34 mouse cellular contexts compared by ENCODE assay signal in the genomic region with DNA sequence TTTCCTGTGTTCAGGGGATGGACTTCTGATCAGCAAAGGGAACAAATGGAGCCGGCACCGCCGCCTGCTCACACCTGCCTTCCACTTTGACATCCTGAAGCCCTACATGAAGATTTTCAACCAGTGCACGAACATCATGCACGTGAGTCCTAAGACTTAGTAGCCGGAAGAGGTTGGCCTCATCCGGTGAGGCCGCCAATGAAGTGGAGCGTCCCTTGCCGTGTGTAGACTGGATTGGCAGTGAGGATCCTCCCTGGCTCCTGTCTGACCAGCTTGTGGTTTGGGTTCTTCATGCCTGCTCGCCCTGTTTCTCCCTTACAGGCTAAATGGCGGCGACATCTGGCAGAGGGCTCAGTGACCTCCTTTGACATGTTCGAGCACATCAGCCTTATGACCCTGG. TPM values are rescaled to one million over a fixed set of nuclear protein-coding genes. Genes with fewer than 3 reads are reported as not detected.
DNase-seq lines count a peak whose midpoint lies in the region; ATAC-seq and TF ChIP-seq lines count a peak whose summit lies in the region.
"Had no signal": no experiment of that assay in that cellular context is flagged by ENCODE, and none has a peak within 500 bp of the region (broad histone marks: within the 10 kb centered on the region; RNA-seq: fewer than 3 reads in every experiment).

No protein-coding gene starts in this region.

- peaks cover 10% of the 10 kb centered on the region; the same call in 1 of the 2 replicates for H3K27me3 ChIP-seq in intestine, embryonic 15.5 days (replicated peaks)
- peaks cover 2% of the 10 kb centered on the region; the same call in 1 of the 2 replicates for H3K27me3 ChIP-seq in intestine, postnatal 0 days (replicated peaks; ENCODE audit: control insufficient read depth, insufficient read depth, low read length)
- no peaks in the 10 kb centered on the region for H3K27me3 ChIP-seq in stomach, embryonic 16.5 days (ENCODE audit: control insufficient read depth, insufficient read depth, low read length)
- H3K27me3 ChIP-seq in stomach, postnatal 0 days (ENCODE audit: control insufficient read depth, insufficient read depth, low read length), result no peaks in the 10 kb centered on the region
- H3K27me3 ChIP-seq in limb, embryonic 10.5 days (ENCODE audit: low read depth, poor library complexity, severe bottlenecking), result peaks cover 46% of the 10 kb centered on the region
- H3K27me3 ChIP-seq: forebrain, embryonic 15.5 days had no signal

- no peak overlapping the region for H3K9ac ChIP-seq in intestine, embryonic 15.5 days
- no peak overlapping the region for H3K9ac ChIP-seq in intestine, postnatal 0 days (ENCODE audit: low read depth, low read length)
- H3K9ac ChIP-seq in stomach, embryonic 16.5 days (ENCODE audit: low read length), result no peak overlapping the region
- no peak overlapping the region for H3K9ac ChIP-seq in stomach, postnatal 0 days (ENCODE audit: low read length)
- H3K9ac ChIP-seq in ES-E14 (ENCODE audit: insufficient read depth, low read depth, low read length, poor library complexity, severe bottlenecking), result peak overlapping the region; percentile 44; the same call in 1 of the 2 replicates
- H3K9ac ChIP-seq: embryonic facial prominence, embryonic 13.5 days; forebrain, embryonic 12.5 days; forebrain, embryonic 15.5 days; heart, embryonic 12.5 days; heart, embryonic 15.5 days; hindbrain, embryonic 14.5 days had no signal

- ATAC-seq in intestine, embryonic 15.5 days, result 0 out of 2 replicates have a peak, but pooled peaks have one; percentile 8
- ATAC-seq in intestine, postnatal 0 days, result no peak
- ATAC-seq in stomach, embryonic 16.5 days (ENCODE audit: insufficient read depth, low FRiP score), result peak; percentile 25; the same call in 1 of the 2 replicates
- no peak for ATAC-seq in stomach, postnatal 0 days (ENCODE audit: low FRiP score, low TSS enrichment)
- no peak for ATAC-seq in CD4-positive, CD25-positive, alpha-beta regulatory T cell, adult 4 months
- ATAC-seq: activated CD4-positive, CD25-positive, alpha-beta regulatory T cell, adult 4 months; forebrain, embryonic 15.5 days; hindbrain, postnatal 0 days; inflammation-experienced regulatory T-cells, adult 6 months; Patski had no signal

- no peaks in the 10 kb centered on the region for H3K36me3 ChIP-seq in intestine, embryonic 15.5 days
- H3K36me3 ChIP-seq in intestine, postnatal 0 days (ENCODE audit: control insufficient read depth, insufficient read depth), result no peaks in the 10 kb centered on the region
- H3K36me3 ChIP-seq in stomach, embryonic 16.5 days (ENCODE audit: control insufficient read depth, insufficient read depth, low read length), result no peaks in the 10 kb centered on the region
- no peaks in the 10 kb centered on the region for H3K36me3 ChIP-seq in stomach, postnatal 0 days (ENCODE audit: control insufficient read depth, insufficient read depth, low read length)
- H3K36me3 ChIP-seq in ES-E14 (ENCODE audit: control insufficient read depth, insufficient read depth, low read length, poor library complexity, severe bottlenecking), result no peaks in the 10 kb centered on the region
- H3K36me3 ChIP-seq in limb, embryonic 10.5 days, result no peaks in the 10 kb centered on the region
- H3K36me3 ChIP-seq: embryonic facial prominence, embryonic 10.5 days; embryonic facial prominence, embryonic 13.5 days; forebrain, embryonic 12.5 days; forebrain, embryonic 15.5 days; heart, embryonic 12.5 days; heart, embryonic 15.5 days had no signal

- TF ChIP-seq CTCF in intestine, postnatal 0 days (IDR thresholded peaks at IDR 0.05; ENCODE audit: low read depth), result no peak
- TF ChIP-seq CTCF in stomach, postnatal 0 days (IDR thresholded peaks at IDR 0.05; ENCODE audit: low read depth), result no peak

- in situ Hi-C loops in ES-E14 (cut with MboI; ENCODE audit: low sequenced_read_pairs in 2 of 2, unreplicated experiment in 2 of 2), result no loop called here

- no peak overlapping the region for H3K4me3 ChIP-seq in intestine, embryonic 15.5 days (replicated peaks)
- no peak overlapping the region for H3K4me3 ChIP-seq in intestine, postnatal 0 days (ENCODE audit: low read depth, low read length)
- no peak overlapping the region for H3K4me3 ChIP-seq in stomach, embryonic 16.5 days (replicated peaks; ENCODE audit: low read length)
- H3K4me3 ChIP-seq in stomach, postnatal 0 days (ENCODE audit: low read depth, low read length), result no peak overlapping the region
- H3K4me3 ChIP-seq in ES-E14 (ENCODE audit: insufficient read depth in 1 of 2, low read depth in 1 of 2, low read length in 2 of 2, poor library complexity in 1 of 2, severe bottlenecking in 1 of 2), result peak overlapping the region; percentile 14 to 53; a peak in 3 of 4 replicates
- H3K4me3 ChIP-seq in limb, embryonic 10.5 days, result no peak overlapping the region
- H3K4me3 ChIP-seq: embryonic facial prominence, embryonic 10.5 days; embryonic facial prominence, embryonic 13.5 days; erythroblast, embryonic 14.5 days; forebrain, embryonic 12.5 days; forebrain, embryonic 15.5 days; heart, embryonic 12.5 days; heart, embryonic 15.5 days had no signal

- 0 out of 2 replicates have a peak, but pooled peaks cover 3% of the 10 kb centered on the region for H3K4me1 ChIP-seq in intestine, embryonic 15.5 days (replicated peaks)
- no peaks in the 10 kb centered on the region for H3K4me1 ChIP-seq in intestine, postnatal 0 days (replicated peaks; ENCODE audit: control insufficient read depth, insufficient read depth, low read length)
- 0 out of 2 replicates have a peak, but pooled peaks cover 3% of the 10 kb centered on the region for H3K4me1 ChIP-seq in stomach, embryonic 16.5 days (ENCODE audit: control insufficient read depth, insufficient read depth, low read length)
- no peaks in the 10 kb centered on the region for H3K4me1 ChIP-seq in stomach, postnatal 0 days (replicated peaks; ENCODE audit: control insufficient read depth, insufficient read depth)
- peaks cover 4 to 9% of the 10 kb centered on the region in 2 experiments; a peak in 2 of 4 replicates for H3K4me1 ChIP-seq in ES-E14 (ENCODE audit: control insufficient read depth in 2 of 2, insufficient read depth in 2 of 2, low read length in 2 of 2, poor library complexity in 1 of 2)
- peaks cover 4% of the 10 kb centered on the region; the same call in 1 of the 2 replicates for H3K4me1 ChIP-seq in limb, embryonic 10.5 days
- H3K4me1 ChIP-seq: heart, embryonic 12.5 days had no signal

- no peak for DNase-seq in stomach, postnatal 0 days (ENCODE audit: low spot score)
- no peak for DNase-seq in ES-E14 (ENCODE audit: low read depth, low spot score)
- no peak for DNase-seq in limb, embryonic 10.5 days (ENCODE audit: low spot score)
- DNase-seq: adrenal gland, adult 8-10 months; adrenal gland, postnatal 36 days; B cell, adult 2 months; cerebellum, adult 18-20 months; cerebellum, postnatal 10 days; cerebellum, postnatal 36 days; embryo, embryonic 11 days; gastrocnemius, postnatal 25 days; heart, adult 18-20 months; heart, postnatal 10 days; heart, postnatal 36 days; kidney, adult 11 months had no signal

- 78% methylated on average over 14 of the region's 14 CpGs for WGBS in intestine, embryonic 15.5 days
- 80% methylated on average over 14 of the region's 14 CpGs for WGBS in intestine, postnatal 0 days
- 76% methylated on average over 14 of the region's 14 CpGs for WGBS in stomach, embryonic 16.5 days
- WGBS in stomach, postnatal 0 days, result 67% methylated on average over 14 of the region's 14 CpGs
- WGBS in limb, embryonic 10.5 days, result 77% methylated on average over 14 of the region's 14 CpGs

- no peaks in the 10 kb centered on the region for H3K9me3 ChIP-seq in intestine, embryonic 15.5 days
- no peaks in the 10 kb centered on the region for H3K9me3 ChIP-seq in intestine, postnatal 0 days (ENCODE audit: control insufficient read depth)
- H3K9me3 ChIP-seq in stomach, embryonic 16.5 days (replicated peaks; ENCODE audit: control insufficient read depth, low read length), result no peaks in the 10 kb centered on the region
- H3K9me3 ChIP-seq in stomach, postnatal 0 days (ENCODE audit: control insufficient read depth, low read length), result no peaks in the 10 kb centered on the region
- no peaks in the 10 kb centered on the region for H3K9me3 ChIP-seq in ES-E14 (ENCODE audit: control insufficient read depth, insufficient read depth, low read depth, low read length)
- no peaks in the 10 kb centered on the region for H3K9me3 ChIP-seq in limb, embryonic 10.5 days (replicated peaks)
- H3K9me3 ChIP-seq: embryonic facial prominence, embryonic 10.5 days; embryonic facial prominence, embryonic 13.5 days; forebrain, embryonic 12.5 days; forebrain, embryonic 15.5 days; heart, embryonic 12.5 days; heart, embryonic 15.5 days had no signal

- no peak overlapping the region for H3K4me2 ChIP-seq in intestine, embryonic 15.5 days (replicated peaks)
- H3K4me2 ChIP-seq in intestine, postnatal 0 days (replicated peaks; ENCODE audit: low read depth), result no peak overlapping the region
- no peak overlapping the region for H3K4me2 ChIP-seq in stomach, embryonic 16.5 days (ENCODE audit: low read depth, low read length)
- H3K4me2 ChIP-seq in stomach, postnatal 0 days (replicated peaks; ENCODE audit: low read depth), result no peak overlapping the region
- H3K4me2 ChIP-seq: embryonic facial prominence, embryonic 13.5 days; forebrain, embryonic 12.5 days; forebrain, embryonic 15.5 days; heart, embryonic 12.5 days; heart, embryonic 15.5 days; hindbrain, embryonic 14.5 days had no signal

- TF ChIP-seq EP300 in stomach, postnatal 0 days (optimal IDR thresholded peaks at IDR 0.05), result no peak

- no peak overlapping the region for H3K27ac ChIP-seq in intestine, embryonic 15.5 days
- no peak overlapping the region for H3K27ac ChIP-seq in intestine, postnatal 0 days (ENCODE audit: low read depth, low read length)
- no peak overlapping the region for H3K27ac ChIP-seq in stomach, embryonic 16.5 days (ENCODE audit: low read length)
- no peak overlapping the region for H3K27ac ChIP-seq in stomach, postnatal 0 days (replicated peaks)
- no peak overlapping the region for H3K27ac ChIP-seq in ES-E14 (ENCODE audit: insufficient read depth, low read depth, low read length, poor library complexity, severe bottlenecking)
- no peak overlapping the region for H3K27ac ChIP-seq in limb, embryonic 10.5 days
- H3K27ac ChIP-seq: embryonic facial prominence, embryonic 10.5 days; embryonic facial prominence, embryonic 13.5 days; forebrain, embryonic 12.5 days; forebrain, embryonic 15.5 days; heart, embryonic 15.5 days; hindbrain, embryonic 14.5 days; hindbrain, postnatal 0 days had no signal

RNA-seq across cellular contexts. Expression of a gene that starts 24.1 kb away (rescaled TPM):
- 4.8 and 5.5 TPM in 2 replicates for polyA plus RNA-seq in intestine, embryonic 15.5 days (2015; fragmentation: Nextera tagmentation; extraction: Ambion mirVana)
- 1.9 and 2.7 TPM in 2 replicates for polyA plus RNA-seq in intestine, postnatal 0 days (2015; fragmentation: Nextera tagmentation; extraction: Ambion mirVana)
- 7.2 and 7.5 TPM in 2 replicates for polyA plus RNA-seq in stomach, embryonic 16.5 days (2015; fragmentation: Nextera tagmentation; extraction: Ambion mirVana)
- 3.5 and 3.8 TPM in 2 replicates for polyA plus RNA-seq in stomach, postnatal 0 days (2015; fragmentation: Nextera tagmentation; extraction: Ambion mirVana)
- 7.2 and 13.7 TPM in 2 replicates for total RNA-seq in ES-E14 (2012; rRNA removed)
- polyA plus RNA-seq in limb, embryonic 10.5 days (2016; fragmentation: Nextera tagmentation; extraction: Ambion mirVana), result 5.6 and 9.2 TPM in 2 replicates
- 10 to 100 TPM; 11.0 to 13.1 TPM for polyA plus RNA-seq in CD4-positive, CD25-positive, alpha-beta regulatory T cell, adult 4 months (2017; shearing (Covaris generic))
- polyA plus RNA-seq: erythroblast, embryonic 14.5 days had no signal

RNA-seq across cellular contexts. Expression of a gene that starts 29.2 kb away (rescaled TPM):
- polyA plus RNA-seq in intestine, embryonic 15.5 days (2015; fragmentation: Nextera tagmentation; extraction: Ambion mirVana), result 0.29 and 0.35 TPM in 2 replicates
- polyA plus RNA-seq in intestine, postnatal 0 days (2015; fragmentation: Nextera tagmentation; extraction: Ambion mirVana), result 0.46 and 0.59 TPM in 2 replicates
- 26.2 and 42.6 TPM in 2 replicates for polyA plus RNA-seq in stomach, embryonic 16.5 days (2015; fragmentation: Nextera tagmentation; extraction: Ambion mirVana)
- 56.5 and 57.9 TPM in 2 replicates for polyA plus RNA-seq in stomach, postnatal 0 days (2015; fragmentation: Nextera tagmentation; extraction: Ambion mirVana)
- 2.8 and 4.8 TPM in 2 replicates for total RNA-seq in ES-E14 (2012; rRNA removed)
- not detected in 2 replicates for polyA plus RNA-seq in limb, embryonic 10.5 days (2016; fragmentation: Nextera tagmentation; extraction: Ambion mirVana)
- polyA plus RNA-seq in CD4-positive, CD25-positive, alpha-beta regulatory T cell, adult 4 months (2017; shearing (Covaris generic)), result 1 to 10 TPM in 1 of 2 experiments, under 1 TPM in 1; 0.58 to 1.2 TPM
- total RNA-seq: adrenal gland, adult 8-10 months; adrenal gland, postnatal 36 days; heart, adult 18-20 months; heart, postnatal 36 days had no signal
- polyA plus RNA-seq: cortical plate, adult 2 months; hindbrain, embryonic 11.5 days; Patski had no signal

RNA-seq across cellular contexts. Expression of a gene that starts 54.6 kb away (rescaled TPM):
- 30.1 and 33.9 TPM in 2 replicates for polyA plus RNA-seq in intestine, embryonic 15.5 days (2015; fragmentation: Nextera tagmentation; extraction: Ambion mirVana)
- polyA plus RNA-seq in intestine, postnatal 0 days (2015; fragmentation: Nextera tagmentation; extraction: Ambion mirVana), result 95.4 and 102 TPM in 2 replicates
- polyA plus RNA-seq in stomach, embryonic 16.5 days (2015; fragmentation: Nextera tagmentation; extraction: Ambion mirVana), result 26.4 and 28.7 TPM in 2 replicates
- 18.3 and 18.6 TPM in 2 replicates for polyA plus RNA-seq in stomach, postnatal 0 days (2015; fragmentation: Nextera tagmentation; extraction: Ambion mirVana)
- 20.8 and 44.2 TPM in 2 replicates for total RNA-seq in ES-E14 (2012; rRNA removed)
- polyA plus RNA-seq in limb, embryonic 10.5 days (2016; fragmentation: Nextera tagmentation; extraction: Ambion mirVana), result 13.4 and 19.2 TPM in 2 replicates
- polyA plus RNA-seq in CD4-positive, CD25-positive, alpha-beta regulatory T cell, adult 4 months (2017; shearing (Covaris generic)), result 10 to 100 TPM in 1 of 2 experiments, 1 to 10 TPM in 1; 7.3 to 21.3 TPM

RNA-seq across cellular contexts. Expression of a gene that starts 57.8 kb away (rescaled TPM):
- polyA plus RNA-seq in intestine, embryonic 15.5 days (2015; fragmentation: Nextera tagmentation; extraction: Ambion mirVana), result 0.28 and 0.40 TPM in 2 replicates
- 0.14 and 0.17 TPM in 2 replicates for polyA plus RNA-seq in intestine, postnatal 0 days (2015; fragmentation: Nextera tagmentation; extraction: Ambion mirVana)
- polyA plus RNA-seq in stomach, embryonic 16.5 days (2015; fragmentation: Nextera tagmentation; extraction: Ambion mirVana), result 0.39 and 0.84 TPM in 2 replicates
- 0.10 and 0.16 TPM in 2 replicates for polyA plus RNA-seq in stomach, postnatal 0 days (2015; fragmentation: Nextera tagmentation; extraction: Ambion mirVana)
- total RNA-seq in ES-E14 (2012; rRNA removed), result not detected in 2 replicates
- not detected in 2 replicates for polyA plus RNA-seq in limb, embryonic 10.5 days (2016; fragmentation: Nextera tagmentation; extraction: Ambion mirVana)
- polyA plus RNA-seq in CD4-positive, CD25-positive, alpha-beta regulatory T cell, adult 4 months (2017; shearing (Covaris generic)), result 100 to 1,000 TPM in 1 of 2 experiments, 10 to 100 TPM in 1; 86.6 to 132 TPM
- total RNA-seq: gastrocnemius, adult 8-10 months; gastrocnemius, postnatal 25 days; heart, postnatal 36 days; hindbrain, postnatal 0 days had no signal
- polyA plus RNA-seq: cortical plate, adult 2 months; embryonic facial prominence, embryonic 10.5 days; forebrain, embryonic 12.5 days; forebrain, embryonic 15.5 days; heart, embryonic 12.5 days; hindbrain, embryonic 11.5 days; hindbrain, embryonic 14.5 days; hindbrain, postnatal 0 days; Patski had no signal

Comparison
In these comparisons a context has a peak if more than half of its experiments do, and no peak if none do; other contexts are left out.
1. ATAC-seq: peak in intestine, embryonic 15.5 days (single experiment) and stomach, embryonic 16.5 days (single experiment); none in intestine, postnatal 0 days (single experiment), stomach, postnatal 0 days (single experiment) and CD4-positive, CD25-positive, alpha-beta regulatory T cell, adult 4 months (single experiment).
2. H3K4me3 ChIP-seq: peak in ES-E14 (2 of 2); none in intestine, embryonic 15.5 days (single experiment), intestine, postnatal 0 days (single experiment), stomach, embryonic 16.5 days (single experiment), stomach, postnatal 0 days (single experiment) and limb, embryonic 10.5 days (single experiment).
3. RNA of a gene that starts 29.2 kb away (polyA plus RNA-seq): 56.5 to 57.9 TPM in stomach, postnatal 0 days and 26.2 to 42.6 TPM in stomach, embryonic 16.5 days; 0.58 to 1.2 TPM in CD4-positive, CD25-positive, alpha-beta regulatory T cell, adult 4 months, 0.46 to 0.59 TPM in intestine, postnatal 0 days, 0.29 to 0.35 TPM in intestine, embryonic 15.5 days and not detected in limb, embryonic 10.5 days; every median in the first group is over 10 times any median in the second.